Mouse (Mus musculus) liver, embryonic 11.5 days (tissue): ENCODE data around the gene Dmd. TPM values are rescaled to one million over a fixed set of nuclear protein-coding genes. Genes with fewer than 3 reads are reported as not detected.
A peak's percentile ranks its signal among the peaks of the same experiment; 100 is the strongest.
"Not testable (repeated sequence)": the region's sequence is repeated elsewhere in the genome, so short reads cannot be mapped to it uniquely, and the experiment has no call there.

Experiments used
- ATAC-seq: fragments of 200-750 bp; cut with Nextera tagmentation; replicated peaks from 2 replicates; pipeline ENCODE4 v1.8.0; 2017; ENCODE audit warnings: moderate number of reproducible peaks, mild to moderate bottlenecking, moderate TSS enrichment, moderate library complexity; ENCODE audit not compliant: low FRiP score
- DNase-seq: peaks from one replicate; pipeline ENCODE4 v3.0.0-alpha.2; 2017; ENCODE audit warnings: low spot score
- H3K27ac ChIP-seq: fragments of 300-500 bp; sonication (generic); 2 replicates; pipeline ENCODE4 v1.5.1; 2014; ENCODE audit warnings: mild to moderate bottlenecking, low read depth, low read length, control low read depth
- H3K27me3 ChIP-seq: fragments of 300-500 bp; sonication (generic); replicated peaks from 2 replicates; pipeline ENCODE4 v1.6.1; 2014; ENCODE audit warnings: low read length, mixed read lengths; ENCODE audit not compliant: control insufficient read depth, insufficient read depth
- H3K36me3 ChIP-seq: fragments of 300-500 bp; sonication (generic); 2 replicates; pipeline ENCODE4 v1.6.1; 2014; ENCODE audit warnings: mild to moderate bottlenecking, low read length, moderate library complexity, mixed read lengths; ENCODE audit not compliant: control insufficient read depth, insufficient read depth
- H3K4me1 ChIP-seq: fragments of 300-500 bp; sonication (generic); replicated peaks from 2 replicates; pipeline ENCODE4 v1.6.1; 2014; ENCODE audit warnings: low read length, mixed read lengths; ENCODE audit not compliant: control insufficient read depth, insufficient read depth
- H3K4me2 ChIP-seq: fragments of 300-500 bp; sonication (generic); 2 replicates; pipeline ENCODE4 v1.6.1; 2014; ENCODE audit warnings: mild to moderate bottlenecking, control low read depth, moderate library complexity
- H3K4me3 ChIP-seq: fragments of 300-500 bp; sonication (generic); 2 replicates; pipeline ENCODE4 v1.5.1; 2014; ENCODE audit warnings: low read depth, low read length, control low read depth
- H3K9ac ChIP-seq: fragments of 300-500 bp; sonication (generic); 2 replicates; pipeline ENCODE4 v1.6.1; 2014; ENCODE audit warnings: low read depth, low read length, control low read depth
- H3K9me3 ChIP-seq: fragments of 300-500 bp; sonication (generic); 2 replicates; pipeline ENCODE4 v1.6.1; 2016; ENCODE audit warnings: low read length, inconsistent platforms, mixed read lengths; ENCODE audit not compliant: control insufficient read depth
- WGBS: fragments of 180-500 bp; shearing (Covaris S2); extraction: QIAGEN DNeasy Blood & Tissue Kit; methylation state at CpG from one replicate; pipeline ENCODE4 v1.1.7; 2014; 5-methylcytosine and 5-hydroxymethylcytosine counted together
- polyA plus RNA-seq: library from polyadenylated mRNA; unstranded; fragments of >200 nt; fragmentation: Nextera tagmentation; extraction: Ambion mirVana; gene quantifications from 2 replicates; pipeline ENCODE4 v1.2.1, GENCODE M21; 2014

Gene Dmd
- polyA plus RNA-seq, 1 experiment from 2014 or later = 11.0 TPM

GRCm38 (mm10) chrX:83674998-83675397 is 726.3 kb downstream of the Dmd start:
- no peak overlapping the region for H3K4me2 ChIP-seq
- H3K9me3 ChIP-seq = no peaks in the 10 kb centered on the region
- no peaks in the 10 kb centered on the region for H3K27me3 ChIP-seq
- no peaks in the 10 kb centered on the region for H3K36me3 ChIP-seq
- DNase-seq (peak; percentile 32), ATAC-seq (no peak)
- H3K27ac ChIP-seq = no peak overlapping the region
- no peak overlapping the region for H3K9ac ChIP-seq
- no peak overlapping the region for H3K4me3 ChIP-seq
- WGBS = 52% methylated on average over 1 of the region's 1 CpGs
- no peaks in the 10 kb centered on the region for H3K4me1 ChIP-seq

GRCm38 (mm10) chrX:83686547-83686946 is 737.9 kb downstream of the Dmd start:
- H3K9me3 ChIP-seq = no peaks in the 10 kb centered on the region
- no peak overlapping the region for H3K27ac ChIP-seq
- H3K9ac ChIP-seq = no peak overlapping the region
- no peak overlapping the region for H3K4me2 ChIP-seq
- no peaks in the 10 kb centered on the region for H3K27me3 ChIP-seq
- DNase-seq (no peak), ATAC-seq (no peak)
- H3K4me3 ChIP-seq = no peak overlapping the region
- no peaks in the 10 kb centered on the region for H3K36me3 ChIP-seq
- H3K4me1 ChIP-seq = no peaks in the 10 kb centered on the region

- Histone ChIP-seq H3K27ac (no peak overlapping the region), H3K27me3 (no peaks in the 10 kb centered on the region), H3K36me3 (no peaks in the 10 kb centered on the region), H3K9ac (no peak overlapping the region), H3K4me1 (no peaks in the 10 kb centered on the region), H3K9me3 (no peaks in the 10 kb centered on the region), H3K4me3 (no peak overlapping the region), H3K4me2 (no peak overlapping the region)
- ATAC-seq (no peak), DNase-seq (no peak)
- WGBS = 4% methylated on average over 1 of the region's 1 CpGs
Measured at GRCm38 (mm10) chrX:83740533-83740932, 791.9 kb downstream of the Dmd start.

- DNase-seq = no peak
- 61% methylated on average over 4 of the region's 4 CpGs for WGBS
Measured at GRCm38 (mm10) chrX:83746301-83747008, 797.8 kb downstream of the Dmd start.

GRCm38 (mm10) chrX:83787406-83787805 is 838.7 kb downstream of the Dmd start:
- ATAC-seq (no peak), DNase-seq (no peak)
- no peaks in the 10 kb centered on the region for H3K9me3 ChIP-seq
- no peaks in the 10 kb centered on the region for H3K36me3 ChIP-seq
- H3K4me1 ChIP-seq = no peaks in the 10 kb centered on the region
- no peak overlapping the region for H3K9ac ChIP-seq
- no peak overlapping the region for H3K27ac ChIP-seq
- H3K27me3 ChIP-seq = no peaks in the 10 kb centered on the region
- H3K4me2 ChIP-seq = no peak overlapping the region
- no peak overlapping the region for H3K4me3 ChIP-seq

More at GRCm38 (mm10) chrX:83746301-83747008, 797.8 kb downstream of the Dmd start:
- no peaks in the 10 kb centered on the region for H3K4me1 ChIP-seq
- no peak overlapping the region for H3K27ac ChIP-seq
- no peaks in the 10 kb centered on the region for H3K36me3 ChIP-seq
- H3K9ac ChIP-seq = no peak overlapping the region
- H3K4me3 ChIP-seq = no peak overlapping the region
- no peaks in the 10 kb centered on the region for H3K9me3 ChIP-seq
- no peak for ATAC-seq
- H3K27me3 ChIP-seq = no peaks in the 10 kb centered on the region
- H3K4me2 ChIP-seq = no peak overlapping the region

- H3K9me3 ChIP-seq, H3K36me3 ChIP-seq, H3K4me1 ChIP-seq, H3K27ac ChIP-seq, H3K4me2 ChIP-seq, DNase-seq, ATAC-seq, H3K4me3 ChIP-seq, H3K27me3 ChIP-seq, H3K9ac ChIP-seq: not testable (repeated sequence)
- WGBS = 27% methylated on average over 9 of the region's 9 CpGs
Measured at GRCm38 (mm10) chrX:83867469-83867868, 918.8 kb downstream of the Dmd start.

GRCm38 (mm10) chrX:83875389-83875788 is 926.7 kb downstream of the Dmd start:
- H3K4me2 ChIP-seq, H3K36me3 ChIP-seq, DNase-seq, H3K4me3 ChIP-seq, H3K27ac ChIP-seq, H3K27me3 ChIP-seq, H3K4me1 ChIP-seq, H3K9me3 ChIP-seq, ATAC-seq, H3K9ac ChIP-seq: not testable (repeated sequence)
- 81% methylated on average over 11 of the region's 11 CpGs for WGBS

- WGBS = 53% methylated on average over 1 of the region's 1 CpGs
- ATAC-seq (no peak), DNase-seq (no peak)
- Histone ChIP-seq H3K4me2 (no peak overlapping the region), H3K9ac (no peak overlapping the region), H3K36me3 (no peaks in the 10 kb centered on the region), H3K4me3 (no peak overlapping the region), H3K27me3 (no peaks in the 10 kb centered on the region), H3K27ac (no peak overlapping the region), H3K9me3 (no peaks in the 10 kb centered on the region), H3K4me1 (no peaks in the 10 kb centered on the region)
Measured at GRCm38 (mm10) chrX:83975895-83976294, 1027.2 kb downstream of the Dmd start.

GRCm38 (mm10) chrX:84001294-84001693 is 1052.6 kb downstream of the Dmd start:
- H3K9me3 ChIP-seq = no peaks in the 10 kb centered on the region
- H3K27me3 ChIP-seq = no peaks in the 10 kb centered on the region
- H3K36me3 ChIP-seq = no peaks in the 10 kb centered on the region
- no peak overlapping the region for H3K9ac ChIP-seq
- no peak overlapping the region for H3K4me3 ChIP-seq
- no peak overlapping the region for H3K27ac ChIP-seq
- DNase-seq (peak; percentile 31), ATAC-seq (no peak)
- no peaks in the 10 kb centered on the region for H3K4me1 ChIP-seq
- H3K4me2 ChIP-seq = no peak overlapping the region
- 36% methylated on average over 7 of the region's 7 CpGs for whole genome bisulfite sequencing
